Mouse (Mus musculus): ENCODE data around the gene Igfbp3.
"Not testable (repeated sequence)": the region's sequence is repeated elsewhere in the genome, so short reads cannot be mapped to it uniquely, and the experiment has no call there.

The Igfbp3 gene

GRCm38 (mm10) chr11:7213501-7214341 lies at the start of gene Igfbp3:
Igfbp3 (minus strand) TSS chr11:7213923.
- DNase-seq: peak; percentile 67 to 74

GRCm38 (mm10) chr11:7250870-7251269 lies 37.1 kb upstream of the Igfbp3 start:
- no peak for DNase-seq

- DNase-seq: no peak
Measured at GRCm38 (mm10) chr11:7250415-7250814, 36.7 kb upstream of the Igfbp3 start.

GRCm38 (mm10) chr11:7244782-7245181 lies 31.1 kb upstream of the Igfbp3 start:
- DNase-seq: no peak

- no peak for DNase-seq
Measured at GRCm38 (mm10) chr11:7239041-7239740, 25.5 kb upstream of the Igfbp3 start.

- DNase-seq: no peak
Measured at GRCm38 (mm10) chr11:7238546-7238945, 24.8 kb upstream of the Igfbp3 start.

- no peak for DNase-seq
Measured at GRCm38 (mm10) chr11:7237712-7238111, 24.0 kb upstream of the Igfbp3 start.

GRCm38 (mm10) chr11:7236751-7237150 lies 23.0 kb upstream of the Igfbp3 start:
- no peak for DNase-seq

GRCm38 (mm10) chr11:7234981-7235609 lies 21.4 kb upstream of the Igfbp3 start:
- no peak for DNase-seq

GRCm38 (mm10) chr11:7234436-7234835 lies 20.7 kb upstream of the Igfbp3 start:
- DNase-seq: no peak

GRCm38 (mm10) chr11:7233333-7233732 lies 19.6 kb upstream of the Igfbp3 start:
- DNase-seq: no peak

- no peak for DNase-seq
Measured at GRCm38 (mm10) chr11:7231958-7232357, 18.2 kb upstream of the Igfbp3 start.

GRCm38 (mm10) chr11:7230000-7230399 lies 16.3 kb upstream of the Igfbp3 start:
- peak; percentile 50 to 85 for DNase-seq

- no peak for DNase-seq
Measured at GRCm38 (mm10) chr11:7228107-7228506, 14.4 kb upstream of the Igfbp3 start.

GRCm38 (mm10) chr11:7226810-7227550 lies 13.3 kb upstream of the Igfbp3 start:
- no peak for DNase-seq

GRCm38 (mm10) chr11:7226200-7226599 lies 12.5 kb upstream of the Igfbp3 start:
- DNase-seq: no peak

GRCm38 (mm10) chr11:7221826-7222225 lies 8.1 kb upstream of the Igfbp3 start:
- DNase-seq: not testable (repeated sequence)

GRCm38 (mm10) chr11:7215703-7216102 lies 2.0 kb upstream of the Igfbp3 start:
- DNase-seq: peak; percentile 73 to 86

- DNase-seq: peak; percentile 63 to 80
Measured at GRCm38 (mm10) chr11:7214761-7215160, 1.0 kb upstream of the Igfbp3 start.

GRCm38 (mm10) chr11:7214342-7214660 lies 578 bp upstream of the Igfbp3 start:
- no peak for DNase-seq

- no peak for DNase-seq
Measured at GRCm38 (mm10) chr11:7213161-7213500, 592 bp downstream of the Igfbp3 start.

GRCm38 (mm10) chr11:7212126-7212798 lies 1.5 kb downstream of the Igfbp3 start:
- DNase-seq: no peak

GRCm38 (mm10) chr11:7211211-7211610 lies 2.5 kb downstream of the Igfbp3 start:
- peak; percentile 73 to 79 for DNase-seq

Data from kidney, postnatal 25 days (tissue).